Mouse (Mus musculus) E14TG2a.4 (cell line): ENCODE measurements around the gene Esd.

Source experiments
- H3K27me3 ChIP-seq: 2 replicates; pipeline ENCODE4 v1.6.1; 2014; ENCODE audit warnings: low read length, control low read depth; ENCODE audit not compliant: insufficient read depth
- H3K36me3 ChIP-seq: 2 replicates; pipeline ENCODE4 v1.6.1; 2014; ENCODE audit warnings: low read length, control low read depth; ENCODE audit not compliant: insufficient read depth
- H3K4me1 ChIP-seq: replicated peaks from 2 replicates; pipeline ENCODE4 v1.6.1; 2014; ENCODE audit warnings: low read depth, low read length, control low read depth
- H3K4me3 ChIP-seq: replicated peaks from 2 replicates; pipeline ENCODE4 v1.5.1; 2014; ENCODE audit warnings: mild to moderate bottlenecking, low read length
- H3K9me3 ChIP-seq: 2 replicates; pipeline ENCODE4 v1.6.1; 2014; ENCODE audit warnings: low read length, control low read depth
- CTCF ChIP-seq: conservative IDR thresholded peaks from 2 replicates; pipeline ENCODE4 v1.5.1; 2014; ENCODE audit warnings: low read length
- NANOG ChIP-seq: IDR thresholded peaks from 2 replicates; pipeline ENCODE4 v1.6.1; 2014; ENCODE audit warnings: borderline replicate concordance, low read length, mixed read lengths
- POU5F1 ChIP-seq: IDR thresholded peaks from 2 replicates; pipeline ENCODE4 v1.6.1; 2014; ENCODE audit warnings: low read length, borderline replicate concordance

Esd gene

DNA sequence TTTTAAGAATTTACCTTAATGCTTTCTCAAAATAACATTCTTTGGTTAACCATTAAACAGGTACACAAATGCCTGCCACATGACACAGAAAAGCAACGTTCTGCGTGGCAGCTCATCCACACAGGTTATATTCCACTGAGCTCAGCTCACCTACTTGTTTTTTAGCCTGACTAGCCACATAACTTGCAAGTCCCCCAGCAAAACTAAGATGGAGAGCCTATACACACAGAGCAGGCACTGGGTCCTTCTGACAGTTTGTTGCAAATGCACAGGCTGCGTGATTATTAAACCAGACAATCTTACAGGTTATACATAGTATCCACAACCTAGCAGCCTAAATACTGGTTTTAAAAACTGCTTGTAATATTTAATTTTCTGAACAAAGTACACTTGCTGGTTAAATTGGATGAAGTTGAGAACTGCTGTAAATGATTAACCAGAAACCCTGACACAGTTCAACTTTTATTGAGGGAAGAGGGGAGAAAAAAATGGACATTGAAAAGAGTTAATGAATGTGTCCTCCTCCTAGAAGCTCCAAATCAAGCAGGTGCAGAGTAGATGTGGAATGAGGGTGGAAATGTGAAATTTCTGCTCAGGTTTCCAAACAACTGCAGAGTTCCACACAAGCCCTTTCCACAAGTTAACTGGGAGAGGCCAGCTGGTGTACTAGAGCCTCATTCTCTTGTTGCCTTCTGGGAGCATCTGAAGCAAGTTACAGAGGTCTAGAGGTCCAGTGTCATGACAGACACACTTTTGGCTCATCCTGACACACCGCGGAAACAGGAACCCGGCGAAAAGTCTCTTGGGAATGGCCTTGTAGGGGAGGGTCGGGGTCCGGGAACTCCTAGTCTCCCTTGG lies 647 bp upstream of the Esd start:
- Histone ChIP-seq H3K4me1 (peaks cover 12% of the 10 kb centered on the region; the same call in 1 of the 2 replicates), H3K4me3 (peak overlapping the region; percentile 81), H3K27me3 (no peaks in the 10 kb centered on the region), H3K9me3 (no peaks in the 10 kb centered on the region), H3K36me3 (peaks cover 6% of the 10 kb centered on the region; the same call in 1 of the 2 replicates)
- no peak for TF ChIP-seq NANOG
- TF ChIP-seq POU5F1: no peak
- no peak for TF ChIP-seq CTCF

DNA sequence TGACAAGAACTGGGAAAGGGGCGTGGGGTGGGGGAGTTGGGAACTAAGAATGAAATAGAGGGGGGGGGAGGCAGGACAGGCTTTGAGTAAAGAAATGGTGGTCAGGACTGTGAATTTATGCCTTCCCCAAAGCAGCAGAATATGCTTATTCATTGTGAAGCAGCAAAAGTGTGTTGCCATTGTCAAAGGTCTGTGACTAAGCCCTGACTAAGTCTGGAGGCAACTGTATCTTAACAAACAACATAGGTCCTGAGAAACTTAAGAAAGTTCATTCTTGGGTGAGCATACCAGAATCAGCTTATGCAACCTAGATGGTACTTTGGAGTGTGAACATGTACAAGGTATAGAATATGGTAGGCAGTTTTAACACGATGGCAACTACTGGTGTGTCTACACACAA lies 1.3 kb downstream of the Esd start:
- H3K27me3 ChIP-seq: no peaks in the 10 kb centered on the region
- H3K4me1 ChIP-seq: peaks cover 18% of the 10 kb centered on the region
- no peaks in the 10 kb centered on the region for H3K9me3 ChIP-seq
- TF ChIP-seq POU5F1: no peak
- TF ChIP-seq NANOG: no peak
- no peak for TF ChIP-seq CTCF
- peaks cover 11% of the 10 kb centered on the region for H3K36me3 ChIP-seq
- H3K4me3 ChIP-seq: no peak overlapping the region

DNA sequence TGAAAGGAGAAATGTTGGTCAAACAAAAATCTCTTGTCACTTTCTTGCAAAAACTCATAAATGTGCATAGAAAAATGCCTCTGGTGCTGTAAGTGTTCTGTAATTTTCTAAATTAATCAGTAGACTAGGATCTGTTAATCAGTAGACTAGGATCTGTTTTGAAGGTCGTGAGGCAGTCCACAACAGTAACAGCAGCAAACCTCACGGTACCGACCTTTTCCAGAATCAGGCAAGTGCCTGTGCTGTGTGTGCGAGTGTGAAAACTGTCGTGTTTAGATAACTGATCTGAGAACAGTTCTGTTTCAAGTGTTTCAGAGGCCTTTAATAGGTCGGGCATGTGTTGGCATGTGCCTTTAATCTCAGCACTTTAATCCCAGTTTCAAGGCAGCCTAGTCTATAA lies 3.4 kb downstream of the Esd start:
- no peak overlapping the region for H3K4me3 ChIP-seq
- peaks cover 30% of the 10 kb centered on the region for H3K36me3 ChIP-seq
- H3K9me3 ChIP-seq: no peaks in the 10 kb centered on the region
- TF ChIP-seq POU5F1 (no peak), NANOG (no peak), CTCF (no peak)
- no peaks in the 10 kb centered on the region for H3K27me3 ChIP-seq
- peaks cover 18% of the 10 kb centered on the region for H3K4me1 ChIP-seq

DNA sequence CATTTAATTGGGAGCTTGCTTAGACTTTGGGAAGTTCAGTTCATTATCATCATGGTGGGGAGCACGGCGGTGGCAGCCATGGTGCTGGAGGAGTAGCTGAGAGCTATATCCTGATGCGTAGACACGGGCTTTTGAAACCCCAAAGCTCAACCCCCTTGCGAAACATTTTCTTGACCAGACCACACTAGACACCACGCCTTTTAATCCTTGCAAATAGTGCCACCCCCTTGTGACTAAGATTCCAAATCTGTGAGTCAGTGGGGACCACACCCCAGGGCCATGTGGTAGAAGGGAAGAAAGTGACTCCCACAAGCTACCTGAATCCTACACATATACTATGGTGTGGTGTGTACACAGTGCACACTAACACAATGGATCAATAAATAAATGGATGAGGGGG lies 4.8 kb downstream of the Esd start:
- no peak for TF ChIP-seq NANOG
- no peak for TF ChIP-seq CTCF
- no peak for TF ChIP-seq POU5F1
- H3K4me3 ChIP-seq: no peak overlapping the region
- no peaks in the 10 kb centered on the region for H3K27me3 ChIP-seq
- peaks cover 11% of the 10 kb centered on the region for H3K4me1 ChIP-seq
- H3K9me3 ChIP-seq: no peaks in the 10 kb centered on the region
- H3K36me3 ChIP-seq: peaks cover 43% of the 10 kb centered on the region

DNA sequence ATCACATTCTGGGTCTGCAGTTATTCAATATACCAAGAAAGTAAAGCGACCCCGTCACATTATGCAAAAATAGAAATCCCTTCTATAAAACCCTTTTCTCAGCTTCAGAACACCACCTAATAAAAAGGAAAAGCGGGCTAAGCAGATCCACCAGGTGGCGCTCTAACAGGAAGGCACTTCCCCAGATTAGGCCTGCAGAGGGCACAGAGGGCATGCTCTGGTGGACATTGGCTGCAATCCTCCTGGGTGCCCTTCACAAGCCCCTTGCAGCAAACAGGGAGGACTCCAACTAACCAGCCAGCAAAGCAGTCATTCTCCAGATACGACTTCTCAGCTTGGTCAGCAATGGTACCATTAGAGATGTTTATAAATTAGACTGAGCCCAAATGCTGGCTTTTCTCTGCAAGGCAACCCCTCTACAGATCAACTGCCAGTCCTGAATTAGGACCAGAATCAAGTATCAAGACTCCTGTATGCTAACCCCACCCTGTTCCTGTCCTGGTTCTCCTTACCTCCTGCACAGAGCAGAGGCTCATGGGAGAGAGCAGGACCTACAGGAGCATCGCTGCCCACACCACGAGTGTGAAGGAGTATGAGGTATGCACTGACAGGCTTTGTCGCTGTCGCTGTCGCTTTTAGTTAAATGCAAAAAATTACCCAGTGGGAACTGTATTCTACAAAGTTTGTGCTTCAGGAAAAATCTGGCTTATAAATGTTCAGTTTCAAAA lies 32.3 kb downstream of the Esd start:
- Histone ChIP-seq H3K9me3 (no peaks in the 10 kb centered on the region), H3K4me3 (no peak overlapping the region), H3K4me1 (peaks cover 6% of the 10 kb centered on the region; the same call in 1 of the 2 replicates), H3K27me3 (no peaks in the 10 kb centered on the region), H3K36me3 (peaks cover 18% of the 10 kb centered on the region)
- TF ChIP-seq POU5F1 (no peak), CTCF (peak; percentile 93)

DNA sequence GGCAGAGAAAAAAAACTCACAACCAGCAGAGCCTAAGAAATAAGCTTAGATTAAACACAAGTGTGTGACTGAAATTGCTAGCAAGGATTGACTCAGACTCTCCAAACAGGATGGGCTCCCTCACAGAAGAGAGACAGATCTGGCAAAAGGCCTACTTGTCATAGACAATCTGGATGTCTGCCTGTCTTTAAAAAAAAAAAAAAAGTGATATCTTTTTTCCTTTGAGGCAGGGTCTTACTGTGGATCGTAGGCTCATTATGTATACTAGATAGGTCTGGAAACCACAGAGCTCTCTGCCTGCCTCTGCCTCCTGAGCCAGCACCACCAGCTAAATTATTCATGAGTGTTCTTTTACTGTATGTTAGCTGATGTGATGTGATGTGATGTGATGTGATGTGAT lies 35.8 kb downstream of the Esd start:
- Histone ChIP-seq H3K36me3 (peaks cover 26% of the 10 kb centered on the region), H3K9me3 (no peaks in the 10 kb centered on the region), H3K4me3 (no peak overlapping the region), H3K4me1 (peaks cover 6% of the 10 kb centered on the region; the same call in 1 of the 2 replicates), H3K27me3 (no peaks in the 10 kb centered on the region)
- TF ChIP-seq CTCF: no peak
- TF ChIP-seq NANOG: no peak
- no peak for TF ChIP-seq POU5F1

DNA sequence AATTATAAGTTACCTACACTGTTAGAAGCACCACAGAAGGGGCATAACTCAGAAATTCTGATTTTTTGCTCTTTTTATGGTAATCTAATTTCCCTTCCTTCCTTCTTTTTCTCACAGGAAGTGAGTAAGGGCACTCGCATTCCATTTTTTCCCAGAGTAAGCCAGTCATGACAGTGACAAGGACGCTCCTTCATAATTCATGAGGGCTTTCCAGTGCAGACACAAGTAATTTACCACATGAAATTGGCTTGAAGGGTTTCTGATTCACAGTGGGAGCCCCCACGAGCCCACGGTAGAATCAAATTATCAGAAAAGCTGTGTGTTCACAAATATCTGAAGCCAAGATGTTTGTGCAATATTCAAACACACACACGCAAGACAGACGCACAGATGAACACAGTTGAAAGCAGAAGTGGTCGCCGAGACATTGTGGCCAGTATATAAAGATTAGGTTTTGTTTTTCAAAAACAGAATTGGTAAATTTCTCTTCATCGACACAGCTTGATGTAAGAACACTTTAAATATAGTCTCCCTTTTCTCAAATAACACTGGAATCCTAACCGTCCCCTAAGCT lies 42.0 kb downstream of the Esd start:
- H3K27me3 ChIP-seq: no peaks in the 10 kb centered on the region
- no peaks in the 10 kb centered on the region for H3K4me1 ChIP-seq
- TF ChIP-seq CTCF (no peak), NANOG (no peak), POU5F1 (no peak)
- peaks cover 31% of the 10 kb centered on the region for H3K36me3 ChIP-seq
- no peaks in the 10 kb centered on the region for H3K9me3 ChIP-seq
- no peak overlapping the region for H3K4me3 ChIP-seq

DNA sequence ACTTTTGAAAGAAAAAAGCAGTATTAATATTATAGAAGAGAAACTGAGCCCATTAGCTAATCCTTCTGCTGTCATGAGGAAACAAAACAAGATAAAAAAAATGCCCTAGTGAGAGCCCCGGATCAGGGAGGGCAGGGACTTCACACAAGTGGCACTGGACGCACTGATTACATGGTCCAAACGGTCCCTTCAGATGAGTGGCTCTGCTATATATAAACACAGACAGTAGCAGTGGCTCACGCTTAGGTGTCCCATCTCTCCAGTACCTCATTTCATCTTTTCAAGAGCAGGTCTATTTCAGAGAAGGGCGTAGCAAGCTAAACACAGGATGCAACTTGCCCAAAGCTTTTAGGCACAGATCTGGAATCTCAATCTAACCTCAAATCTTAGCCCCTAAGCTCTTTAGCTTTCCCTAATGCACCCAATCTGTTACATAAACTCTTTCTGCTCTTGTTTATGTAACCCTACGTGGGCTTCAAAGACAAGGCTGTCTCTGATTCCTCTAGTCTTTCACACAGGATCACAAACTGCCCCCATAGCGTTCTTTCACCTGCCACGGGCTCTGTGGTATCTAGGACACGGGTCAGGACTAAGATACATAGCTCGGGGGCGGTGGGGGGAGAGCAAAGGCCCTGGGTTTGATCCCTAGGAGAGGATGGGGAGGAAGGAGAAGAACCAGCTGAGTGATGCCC lies 52.3 kb downstream of the Esd start:
- TF ChIP-seq POU5F1 (no peak), NANOG (no peak), CTCF (no peak)
- H3K27me3 ChIP-seq: no peaks in the 10 kb centered on the region
- H3K4me3 ChIP-seq: no peak overlapping the region
- peaks cover 17% of the 10 kb centered on the region for H3K36me3 ChIP-seq
- no peaks in the 10 kb centered on the region for H3K4me1 ChIP-seq
- no peaks in the 10 kb centered on the region for H3K9me3 ChIP-seq
